Mouse (Mus musculus) C2C12 (cell line): ENCODE measurements around the gene Dop1b. TPM values are rescaled to one million over a fixed set of nuclear protein-coding genes. Genes with fewer than 3 reads are reported as not detected.

Source experiments
- H3K27me3 ChIP-seq: one replicate; pipeline ENCODE4 v1.6.1; 2011; ENCODE audit not compliant: control insufficient read depth, insufficient read depth, insufficient read length
- H3K36me3 ChIP-seq: one replicate; pipeline ENCODE4 v1.6.1; 2011; ENCODE audit not compliant: control insufficient read depth, insufficient read depth
- H3K4me3 ChIP-seq: one replicate; pipeline ENCODE4 v1.5.1; 2011; ENCODE audit warnings: mild to moderate bottlenecking, control low read depth; ENCODE audit not compliant: poor library complexity, insufficient read depth, severe bottlenecking
- H3K79me2 ChIP-seq: one replicate; pipeline ENCODE4 v1.6.1; 2011; ENCODE audit not compliant: control insufficient read depth, insufficient read depth
- H3K79me3 ChIP-seq: one replicate; pipeline ENCODE4 v1.6.1; 2011; ENCODE audit warnings: low read depth, control low read depth
- H3ac ChIP-seq: one replicate; pipeline ENCODE3; 2011; ENCODE audit warnings: low read depth; ENCODE audit not compliant: control insufficient read depth, insufficient read length
- CEBPB ChIP-seq: IDR thresholded peaks from one replicate; pipeline ENCODE4 v1.6.1; 2011; ENCODE audit warnings: low read depth, mild to moderate bottlenecking, control low read depth, moderate library complexity
- CTCF ChIP-seq: IDR thresholded peaks from one replicate; pipeline ENCODE4 v1.5.1; 2011; ENCODE audit not compliant: control insufficient read depth, insufficient read depth, insufficient read length
- FOSL1 ChIP-seq: IDR thresholded peaks from one replicate; pipeline ENCODE4 v1.8.0; 2011; ENCODE audit warnings: mild to moderate bottlenecking, low read length; ENCODE audit not compliant: poor library complexity, insufficient read depth, severe bottlenecking
- MAX ChIP-seq: IDR thresholded peaks from one replicate; pipeline ENCODE4 v1.6.1; 2011; ENCODE audit warnings: mild to moderate bottlenecking, control low read depth
- MYOD1 ChIP-seq: IDR thresholded peaks from one replicate; pipeline ENCODE4 v1.6.1; 2011; ENCODE audit warnings: low read depth; ENCODE audit not compliant: control insufficient read depth, insufficient read length
- MYOG ChIP-seq: IDR thresholded peaks from one replicate; pipeline ENCODE4 v1.6.1; 2011; ENCODE audit not compliant: control insufficient read depth, insufficient read length; ENCODE audit errors: extremely low read depth
- USF1 ChIP-seq: IDR thresholded peaks from one replicate; pipeline ENCODE4 v1.6.1; 2011; ENCODE audit warnings: low read depth, mild to moderate bottlenecking, control low read depth, moderate library complexity
- polyA plus RNA-seq: library from polyadenylated mRNA; unstranded; fragments of >200 nt; fragmentation: generic; extraction: Trizol; gene quantifications from one replicate; pipeline ENCODE4 v1.2.1, GENCODE M21; 2012; ENCODE audit warnings: missing spikeins

The Dop1b gene
- polyA plus RNA-seq, 1 experiment, result 3.1 TPM

DNA sequence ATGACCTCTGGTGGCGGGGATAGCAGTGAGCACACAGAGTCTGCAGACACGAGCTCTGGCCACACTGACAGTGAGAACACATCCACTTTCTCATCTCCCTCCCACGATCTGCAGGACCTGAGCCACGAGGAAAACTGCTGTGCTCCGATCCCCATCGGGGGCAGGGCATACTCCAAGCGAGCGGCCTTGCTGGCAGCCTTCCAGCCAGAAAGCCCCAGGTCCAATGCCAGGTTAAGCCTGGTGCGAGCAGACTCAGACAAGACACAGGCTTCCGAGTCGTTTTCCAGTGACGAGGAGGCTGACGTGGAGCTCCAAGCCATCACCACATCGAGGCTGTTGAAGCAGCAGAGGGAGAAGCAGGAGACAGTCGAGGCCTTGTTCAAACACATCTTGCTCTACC lies 57.9 kb downstream of the Dop1b start:
- no peaks in the 10 kb centered on the region for H3K27me3 ChIP-seq
- no peak for TF ChIP-seq MAX
- no peak for TF ChIP-seq MYOG
- TF ChIP-seq USF1, result no peak
- TF ChIP-seq CTCF, result no peak
- no peak for TF ChIP-seq MYOD1
- TF ChIP-seq CEBPB, result no peak
- no peak for TF ChIP-seq FOSL1
- no peak overlapping the region for H3K4me3 ChIP-seq
- no peaks in the 10 kb centered on the region for H3K79me2 ChIP-seq
- no peaks in the 10 kb centered on the region for H3K36me3 ChIP-seq
- no peaks in the 10 kb centered on the region for H3K79me3 ChIP-seq
- H3ac ChIP-seq, result no peak overlapping the region

DNA sequence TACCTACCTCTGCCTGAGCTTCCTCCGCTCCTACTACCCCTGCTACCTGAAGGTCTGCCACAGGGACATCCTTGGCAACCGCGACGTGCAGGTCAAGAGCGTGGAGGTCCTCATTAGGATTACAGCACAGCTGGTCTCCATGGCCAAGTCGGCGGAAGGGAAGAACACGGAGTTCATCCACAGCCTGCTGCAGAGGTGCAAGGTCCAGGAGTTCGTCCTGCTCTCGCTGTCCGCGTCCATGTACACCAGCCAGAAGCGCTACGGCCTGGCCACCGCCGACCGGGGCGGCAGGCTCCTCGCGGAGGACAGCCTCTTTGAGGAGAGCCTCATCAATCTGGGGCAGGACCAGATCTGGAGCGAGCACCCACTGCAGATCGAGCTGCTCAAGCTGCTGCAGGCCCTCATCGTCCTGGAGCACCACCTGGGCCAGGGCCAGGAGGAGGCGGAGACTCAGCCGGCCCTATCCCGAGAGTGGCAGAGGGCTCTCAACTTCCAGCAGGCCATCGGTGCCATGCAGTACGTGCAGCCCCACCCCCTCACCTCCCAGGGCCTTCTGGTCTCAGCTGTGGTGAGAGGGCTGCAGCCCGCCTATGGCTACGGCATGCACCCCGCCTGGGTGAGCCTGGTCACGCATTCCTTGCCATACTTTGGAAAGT lies 58.7 kb downstream of the Dop1b start:
- Histone ChIP-seq H3ac (no peak overlapping the region), H3K36me3 (no peaks in the 10 kb centered on the region), H3K27me3 (no peaks in the 10 kb centered on the region), H3K79me3 (no peaks in the 10 kb centered on the region), H3K4me3 (no peak overlapping the region), H3K79me2 (no peaks in the 10 kb centered on the region)
- TF ChIP-seq FOSL1, result no peak
- TF ChIP-seq CEBPB, result no peak
- TF ChIP-seq USF1, result no peak
- TF ChIP-seq MYOG, result no peak
- TF ChIP-seq MAX, result no peak
- TF ChIP-seq CTCF, result no peak
- no peak for TF ChIP-seq MYOD1

DNA sequence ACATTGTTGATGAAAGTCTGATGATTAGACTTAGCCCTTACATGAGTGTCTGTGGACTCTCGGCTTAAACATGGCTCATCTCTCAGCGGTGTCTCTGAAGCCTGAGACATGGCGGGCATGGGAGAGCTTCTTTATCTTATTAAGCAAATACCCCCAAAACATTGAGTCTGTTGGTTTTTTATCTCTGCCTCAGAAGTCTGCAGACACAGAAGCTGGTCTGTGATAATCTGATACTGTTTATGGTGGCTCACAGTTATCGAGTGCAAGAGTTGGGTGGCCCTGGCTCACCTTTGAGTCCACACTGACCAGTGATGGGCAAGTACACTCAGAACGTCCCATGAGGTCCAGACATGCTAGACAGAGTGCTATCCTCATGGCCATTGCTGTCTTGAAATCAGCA lies 63.0 kb downstream of the Dop1b start:
- no peaks in the 10 kb centered on the region for H3K36me3 ChIP-seq
- TF ChIP-seq FOSL1 (no peak), MAX (no peak), MYOG (no peak), CEBPB (no peak), MYOD1 (no peak), USF1 (no peak), CTCF (no peak)
- no peak overlapping the region for H3K4me3 ChIP-seq
- no peak overlapping the region for H3ac ChIP-seq
- no peaks in the 10 kb centered on the region for H3K27me3 ChIP-seq
- H3K79me2 ChIP-seq, result no peaks in the 10 kb centered on the region
- H3K79me3 ChIP-seq, result no peaks in the 10 kb centered on the region

DNA sequence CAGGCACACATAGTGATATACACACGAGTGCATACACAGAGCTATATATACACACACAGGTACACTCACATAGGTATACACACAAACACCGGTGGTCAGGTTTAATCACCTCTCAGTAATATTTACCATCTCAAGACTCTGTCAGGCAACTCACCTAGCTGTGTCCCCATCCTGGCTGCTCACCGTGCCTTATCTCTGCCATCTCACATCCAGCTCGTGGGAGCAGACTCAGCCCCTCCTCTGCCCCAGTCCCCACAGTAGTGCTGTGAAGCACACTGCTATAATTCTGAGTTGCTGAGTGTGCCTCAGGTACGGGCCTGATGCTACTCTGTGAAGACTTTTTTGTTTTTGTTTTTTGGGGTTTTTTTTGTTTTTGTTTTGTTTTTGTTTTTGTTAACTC lies 64.8 kb downstream of the Dop1b start:
- no peak overlapping the region for H3K4me3 ChIP-seq
- H3K79me3 ChIP-seq, result no peaks in the 10 kb centered on the region
- no peak for TF ChIP-seq MYOG
- TF ChIP-seq MAX, result no peak
- no peak for TF ChIP-seq CEBPB
- TF ChIP-seq MYOD1, result no peak
- TF ChIP-seq FOSL1, result no peak
- TF ChIP-seq USF1, result no peak
- no peak for TF ChIP-seq CTCF
- no peaks in the 10 kb centered on the region for H3K79me2 ChIP-seq
- no peaks in the 10 kb centered on the region for H3K27me3 ChIP-seq
- H3K36me3 ChIP-seq, result no peaks in the 10 kb centered on the region
- no peak overlapping the region for H3ac ChIP-seq

DNA sequence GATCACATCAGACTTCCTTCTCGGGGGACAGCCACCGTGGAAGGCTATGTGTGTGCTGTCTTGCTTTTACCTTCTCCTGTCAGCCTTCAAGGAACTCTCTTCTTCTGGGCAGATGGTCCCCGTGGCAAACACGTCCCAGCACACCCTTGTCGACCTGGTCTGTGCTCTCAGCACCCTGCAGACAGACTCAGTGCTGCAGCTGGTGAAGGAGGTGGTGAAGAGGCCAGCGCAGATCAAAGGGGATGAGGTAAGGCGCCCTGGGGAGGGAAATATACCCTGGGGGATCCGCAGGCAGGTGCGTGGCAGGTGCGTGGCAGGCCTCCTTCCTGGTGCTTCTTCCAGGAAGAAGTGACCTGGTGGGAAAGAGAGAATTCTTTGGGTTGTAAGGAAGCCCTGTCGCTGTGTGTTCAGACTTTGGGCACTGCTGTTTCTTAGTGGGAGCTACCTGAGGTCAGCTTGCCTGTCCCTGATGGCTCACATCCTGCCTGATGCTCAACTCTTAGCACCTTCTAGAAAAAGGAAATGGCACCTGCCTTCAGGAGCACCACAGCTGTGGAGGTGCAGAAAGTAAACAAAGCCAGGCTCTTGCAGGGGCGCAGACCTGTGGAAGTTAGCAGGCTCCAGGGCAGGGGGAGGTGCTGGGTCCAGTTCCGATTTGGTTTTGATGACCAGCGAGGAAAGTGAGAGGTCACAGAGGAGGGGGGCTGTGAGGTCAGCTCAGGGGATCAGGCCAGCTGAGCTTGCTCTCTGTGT lies 65.7 kb downstream of the Dop1b start:
- H3K79me3 ChIP-seq, result no peaks in the 10 kb centered on the region
- H3K79me2 ChIP-seq, result no peaks in the 10 kb centered on the region
- H3ac ChIP-seq, result no peak overlapping the region
- TF ChIP-seq CEBPB (no peak), MAX (no peak), FOSL1 (no peak), MYOG (no peak), MYOD1 (no peak), USF1 (no peak), CTCF (no peak)
- H3K36me3 ChIP-seq, result no peaks in the 10 kb centered on the region
- no peak overlapping the region for H3K4me3 ChIP-seq
- H3K27me3 ChIP-seq, result no peaks in the 10 kb centered on the region
